Mouse (Mus musculus): Measurements from ENCODE around the gene Gabrb1. TPM values are rescaled to one million over a fixed set of nuclear protein-coding genes. Genes with fewer than 3 reads are reported as not detected.

Gene Gabrb1
- polyA plus RNA-seq, 1 experiment from 2014 or later: 0.89 TPM

DNA sequence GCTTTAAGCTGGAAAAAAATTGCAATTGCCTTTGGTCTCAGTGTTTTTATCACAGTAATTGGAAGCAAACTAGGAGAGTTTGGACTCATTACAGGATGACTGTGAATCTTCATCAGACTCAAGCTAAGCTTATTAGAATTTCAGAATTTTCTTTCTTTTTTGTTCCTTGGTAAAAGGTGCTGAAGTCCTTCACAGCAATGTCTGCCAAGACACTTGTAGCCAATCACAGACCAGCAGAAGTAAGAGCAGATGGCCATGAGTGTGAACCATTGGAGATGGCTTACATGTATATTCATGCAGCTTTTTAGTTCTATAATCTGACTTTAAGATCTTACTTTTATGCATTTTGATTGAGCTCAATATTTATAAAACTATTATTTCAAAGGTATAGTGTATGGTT, 184.3 kb downstream of the Gabrb1 start:
- no peak overlapping the region for H3K27ac ChIP-seq (replicated peaks in 1 of 2; ENCODE audit: control insufficient read depth in 1 of 2, insufficient read depth in 1 of 2, low read depth in 2 of 2, low read length in 2 of 2)
- no peaks in the 10 kb centered on the region for H3K27me3 ChIP-seq (ENCODE audit: control insufficient read depth, insufficient read depth, low read length)
- no peaks in the 10 kb centered on the region for H3K4me1 ChIP-seq (ENCODE audit: control insufficient read depth in 2 of 2, insufficient read depth in 2 of 2, low read length in 2 of 2)
- no peaks in the 10 kb centered on the region for H3K36me3 ChIP-seq (ENCODE audit: control insufficient read depth, insufficient read depth, low read length)
- no peak overlapping the region for H3K4me2 ChIP-seq (ENCODE audit: low read length)
- ATAC-seq (ENCODE audit: insufficient number of reproducible peaks, insufficient read depth, low FRiP score, low read depth): no peak
- H3K9ac ChIP-seq (ENCODE audit: low read length): no peak overlapping the region
- no peak overlapping the region for H3K4me3 ChIP-seq (ENCODE audit: control insufficient read depth in 1 of 2, insufficient read depth in 1 of 2, low read depth in 1 of 2, low read length in 2 of 2)
- H3K9me3 ChIP-seq (ENCODE audit: control insufficient read depth, low read length): no peaks in the 10 kb centered on the region

DNA sequence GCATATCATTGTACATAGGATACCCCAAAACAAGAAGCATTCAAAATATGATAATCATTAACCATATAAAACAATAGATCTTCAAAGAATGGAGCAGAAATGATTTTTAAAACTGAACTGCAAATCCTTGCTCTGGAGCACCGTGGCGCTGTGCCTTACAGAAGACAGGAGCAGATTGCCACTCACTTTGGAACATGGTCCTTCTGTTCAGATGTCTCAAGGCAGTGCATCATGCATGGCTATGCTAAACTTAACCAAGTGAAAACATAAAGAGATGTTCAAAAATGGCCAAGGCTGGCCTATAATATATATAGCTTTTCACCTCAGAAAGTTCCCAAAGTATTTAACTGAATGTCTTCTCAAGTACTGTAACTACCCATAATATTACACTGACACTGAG, 240.3 kb downstream of the Gabrb1 start:
- H3K4me2 ChIP-seq (ENCODE audit: low read length): no peak overlapping the region
- no peak for ATAC-seq (ENCODE audit: insufficient number of reproducible peaks, insufficient read depth, low FRiP score, low read depth)
- H3K27me3 ChIP-seq (ENCODE audit: control insufficient read depth, insufficient read depth, low read length): no peaks in the 10 kb centered on the region
- H3K4me3 ChIP-seq (ENCODE audit: control insufficient read depth in 1 of 2, insufficient read depth in 1 of 2, low read depth in 1 of 2, low read length in 2 of 2): no peak overlapping the region
- H3K9me3 ChIP-seq (ENCODE audit: control insufficient read depth, low read length): no peaks in the 10 kb centered on the region
- no peaks in the 10 kb centered on the region for H3K36me3 ChIP-seq (ENCODE audit: control insufficient read depth, insufficient read depth, low read length)
- H3K27ac ChIP-seq (replicated peaks in 1 of 2; ENCODE audit: control insufficient read depth in 1 of 2, insufficient read depth in 1 of 2, low read depth in 2 of 2, low read length in 2 of 2): no peak overlapping the region
- H3K9ac ChIP-seq (ENCODE audit: low read length): no peak overlapping the region
- 88% methylated on average over 2 of the region's 2 CpGs for WGBS
- no peaks in the 10 kb centered on the region for H3K4me1 ChIP-seq (ENCODE audit: control insufficient read depth in 2 of 2, insufficient read depth in 2 of 2, low read length in 2 of 2)

DNA sequence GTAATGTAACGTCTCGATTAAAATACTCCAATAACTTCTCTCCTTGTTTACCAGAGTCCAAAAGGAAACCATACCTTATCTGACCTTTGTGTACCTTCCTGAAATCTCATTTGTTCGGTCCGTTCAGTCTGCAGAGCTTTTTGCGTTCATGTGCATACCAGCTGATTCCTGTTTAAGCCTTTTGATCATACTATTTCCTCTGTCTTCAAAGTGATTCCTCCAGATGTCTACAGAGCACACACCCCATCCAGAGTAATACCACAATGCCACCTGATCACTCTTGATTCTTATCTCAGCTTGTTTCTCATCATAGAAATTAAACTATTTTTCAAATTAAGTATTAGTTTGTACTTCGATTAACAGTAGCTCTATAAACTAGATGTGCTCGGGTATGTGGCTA, 245.5 kb downstream of the Gabrb1 start:
- H3K4me2 ChIP-seq (ENCODE audit: low read length): no peak overlapping the region
- no peaks in the 10 kb centered on the region for H3K9me3 ChIP-seq (ENCODE audit: control insufficient read depth, low read length)
- ATAC-seq (ENCODE audit: insufficient number of reproducible peaks, insufficient read depth, low FRiP score, low read depth): no peak
- 81% methylated on average over 7 of the region's 7 CpGs for WGBS
- no peak overlapping the region for H3K27ac ChIP-seq (replicated peaks in 1 of 2; ENCODE audit: control insufficient read depth in 1 of 2, insufficient read depth in 1 of 2, low read depth in 2 of 2, low read length in 2 of 2)
- H3K4me1 ChIP-seq (ENCODE audit: control insufficient read depth in 2 of 2, insufficient read depth in 2 of 2, low read length in 2 of 2): no peaks in the 10 kb centered on the region
- no peaks in the 10 kb centered on the region for H3K27me3 ChIP-seq (ENCODE audit: control insufficient read depth, insufficient read depth, low read length)
- no peak overlapping the region for H3K9ac ChIP-seq (ENCODE audit: low read length)
- H3K36me3 ChIP-seq (ENCODE audit: control insufficient read depth, insufficient read depth, low read length): no peaks in the 10 kb centered on the region
- H3K4me3 ChIP-seq (ENCODE audit: control insufficient read depth in 1 of 2, insufficient read depth in 1 of 2, low read depth in 1 of 2, low read length in 2 of 2): no peak overlapping the region

DNA sequence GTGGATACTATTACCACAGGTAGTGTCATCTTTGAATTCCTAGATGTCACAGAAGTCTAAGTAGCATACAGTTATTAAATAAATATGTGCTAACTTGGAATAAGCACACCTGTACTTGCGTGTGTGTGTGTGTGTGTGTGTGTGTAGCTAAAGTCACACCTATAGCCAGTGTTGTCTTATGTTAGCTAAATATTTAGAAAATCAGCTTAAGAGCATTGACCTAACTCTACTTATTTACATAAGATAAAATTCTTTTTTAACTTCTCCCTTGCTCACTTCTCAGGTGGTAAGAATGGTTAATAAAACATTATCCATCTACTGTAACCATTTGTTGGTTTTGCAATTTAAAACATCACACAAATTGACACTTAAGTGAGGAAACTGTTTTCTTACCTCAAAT, 256.1 kb downstream of the Gabrb1 start:
- H3K36me3 ChIP-seq (ENCODE audit: control insufficient read depth, insufficient read depth, low read length): no peaks in the 10 kb centered on the region
- no peak overlapping the region for H3K9ac ChIP-seq (ENCODE audit: low read length)
- no peaks in the 10 kb centered on the region for H3K27me3 ChIP-seq (ENCODE audit: control insufficient read depth, insufficient read depth, low read length)
- no peak overlapping the region for H3K27ac ChIP-seq (replicated peaks in 1 of 2; ENCODE audit: control insufficient read depth in 1 of 2, insufficient read depth in 1 of 2, low read depth in 2 of 2, low read length in 2 of 2)
- 45% methylated on average over 1 of the region's 1 CpGs for WGBS
- no peaks in the 10 kb centered on the region for H3K9me3 ChIP-seq (ENCODE audit: control insufficient read depth, low read length)
- no peaks in the 10 kb centered on the region for H3K4me1 ChIP-seq (ENCODE audit: control insufficient read depth in 2 of 2, insufficient read depth in 2 of 2, low read length in 2 of 2)
- H3K4me3 ChIP-seq (ENCODE audit: control insufficient read depth in 1 of 2, insufficient read depth in 1 of 2, low read depth in 1 of 2, low read length in 2 of 2): no peak overlapping the region
- ATAC-seq (ENCODE audit: insufficient number of reproducible peaks, insufficient read depth, low FRiP score, low read depth): no peak
- H3K4me2 ChIP-seq (ENCODE audit: low read length): no peak overlapping the region

DNA sequence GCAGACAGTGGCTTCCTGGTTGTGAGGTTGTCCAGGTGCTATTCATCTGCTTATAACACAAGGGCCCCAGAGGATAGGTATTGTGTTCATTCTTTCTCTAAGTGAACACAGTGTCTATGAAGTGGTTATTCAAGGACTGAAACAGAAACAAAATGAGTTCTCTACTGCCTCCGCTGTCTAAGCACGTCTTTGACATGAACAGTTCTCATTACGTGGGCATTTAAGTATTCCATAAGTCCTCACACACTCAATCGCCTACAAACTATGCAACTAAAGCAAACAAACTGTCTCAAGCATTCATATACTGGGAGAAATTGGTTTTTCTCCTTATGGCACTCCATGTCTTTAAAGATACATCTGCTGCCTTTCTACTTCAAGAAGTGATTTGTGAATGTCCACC, 257.8 kb downstream of the Gabrb1 start:
- Histone ChIP-seq H3K4me3 (ENCODE audit: control insufficient read depth in 1 of 2, insufficient read depth in 1 of 2, low read depth in 1 of 2, low read length in 2 of 2) (no peak overlapping the region), H3K4me2 (ENCODE audit: low read length) (no peak overlapping the region), H3K27me3 (ENCODE audit: control insufficient read depth, insufficient read depth, low read length) (no peaks in the 10 kb centered on the region), H3K9ac (ENCODE audit: low read length) (no peak overlapping the region), H3K36me3 (ENCODE audit: control insufficient read depth, insufficient read depth, low read length) (no peaks in the 10 kb centered on the region), H3K27ac (replicated peaks in 1 of 2; ENCODE audit: control insufficient read depth in 1 of 2, insufficient read depth in 1 of 2, low read depth in 2 of 2, low read length in 2 of 2) (no peak overlapping the region), H3K4me1 (ENCODE audit: control insufficient read depth in 2 of 2, insufficient read depth in 2 of 2, low read length in 2 of 2) (no peaks in the 10 kb centered on the region), H3K9me3 (ENCODE audit: control insufficient read depth, low read length) (no peaks in the 10 kb centered on the region)
- ATAC-seq (ENCODE audit: insufficient number of reproducible peaks, insufficient read depth, low FRiP score, low read depth): no peak
- 74% methylated on average over 4 of the region's 4 CpGs for WGBS

DNA sequence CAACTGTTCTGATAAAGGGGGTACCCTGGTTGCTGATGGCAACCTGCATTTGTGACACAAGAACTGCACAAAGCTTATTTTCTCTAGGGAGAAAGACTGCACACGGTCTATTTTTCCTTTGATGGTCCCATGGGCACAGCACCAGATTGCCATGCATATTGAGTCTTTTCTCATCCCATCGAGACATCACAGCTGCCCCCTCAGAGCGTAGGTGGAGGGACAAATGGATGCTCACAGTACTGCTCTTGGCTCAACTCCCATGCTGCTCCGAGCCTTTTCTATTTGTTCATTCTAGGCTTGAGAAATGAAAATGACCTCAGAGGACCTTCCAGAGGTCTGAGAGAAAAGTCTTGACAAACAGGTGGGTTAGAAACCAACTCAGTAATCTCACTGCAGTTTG, 259.3 kb downstream of the Gabrb1 start:
- Histone ChIP-seq H3K4me2 (ENCODE audit: low read length) (no peak overlapping the region), H3K4me1 (ENCODE audit: control insufficient read depth in 2 of 2, insufficient read depth in 2 of 2, low read length in 2 of 2) (no peaks in the 10 kb centered on the region), H3K27me3 (ENCODE audit: control insufficient read depth, insufficient read depth, low read length) (no peaks in the 10 kb centered on the region), H3K9ac (ENCODE audit: low read length) (no peak overlapping the region), H3K27ac (replicated peaks in 1 of 2; ENCODE audit: control insufficient read depth in 1 of 2, insufficient read depth in 1 of 2, low read depth in 2 of 2, low read length in 2 of 2) (no peak overlapping the region), H3K36me3 (ENCODE audit: control insufficient read depth, insufficient read depth, low read length) (no peaks in the 10 kb centered on the region), H3K4me3 (ENCODE audit: control insufficient read depth in 1 of 2, insufficient read depth in 1 of 2, low read depth in 1 of 2, low read length in 2 of 2) (no peak overlapping the region), H3K9me3 (ENCODE audit: control insufficient read depth, low read length) (no peaks in the 10 kb centered on the region)
- no peak for ATAC-seq (ENCODE audit: insufficient number of reproducible peaks, insufficient read depth, low FRiP score, low read depth)
- 72% methylated on average over 4 of the region's 4 CpGs for WGBS

DNA sequence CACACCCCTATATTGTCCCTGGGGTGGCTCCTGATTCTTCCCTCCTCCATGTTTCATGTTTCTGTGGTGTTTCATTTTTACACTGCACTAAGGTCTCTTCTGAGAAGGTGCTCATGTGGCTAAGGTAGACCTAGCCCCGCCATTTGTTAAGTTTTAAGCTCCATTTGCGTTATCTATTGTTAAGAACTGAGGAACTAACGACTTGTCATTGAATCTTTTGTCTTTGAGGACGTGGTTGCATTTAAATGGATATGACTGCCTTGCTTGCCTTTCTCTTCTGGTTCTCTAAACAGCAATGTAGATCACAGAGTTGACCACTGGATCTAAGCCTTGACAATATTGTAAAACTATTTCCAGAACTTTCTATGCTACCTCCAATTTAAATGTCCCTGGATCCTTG, 265.7 kb downstream of the Gabrb1 start:
- no peak overlapping the region for H3K9ac ChIP-seq (ENCODE audit: low read length)
- WGBS: 63% methylated on average over 4 of the region's 4 CpGs
- ATAC-seq (ENCODE audit: insufficient number of reproducible peaks, insufficient read depth, low FRiP score, low read depth): no peak

DNA sequence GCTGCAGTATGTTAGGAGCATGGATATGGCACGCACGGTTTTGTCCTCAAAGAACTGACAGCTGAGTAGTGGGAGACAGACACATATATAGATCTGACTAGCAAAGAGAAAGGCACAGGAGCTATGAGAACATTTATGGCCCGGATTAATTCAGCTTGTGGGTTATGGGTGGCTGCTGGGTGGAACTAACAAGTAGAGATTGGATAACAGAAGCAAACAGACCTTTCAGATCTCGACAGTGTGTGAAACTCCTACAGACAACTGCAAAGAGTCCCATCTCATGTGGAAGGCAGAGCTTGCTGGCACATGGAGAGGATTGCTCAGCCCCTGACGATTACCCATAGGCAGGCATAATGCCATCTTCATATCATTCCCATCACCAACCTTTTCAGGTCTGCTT, 268.4 kb downstream of the Gabrb1 start:
- Histone ChIP-seq H3K4me1 (ENCODE audit: control insufficient read depth in 2 of 2, insufficient read depth in 2 of 2, low read length in 2 of 2) (no peaks in the 10 kb centered on the region), H3K27ac (replicated peaks in 1 of 2; ENCODE audit: control insufficient read depth in 1 of 2, insufficient read depth in 1 of 2, low read depth in 2 of 2, low read length in 2 of 2) (no peak overlapping the region), H3K36me3 (ENCODE audit: control insufficient read depth, insufficient read depth, low read length) (no peaks in the 10 kb centered on the region), H3K9me3 (ENCODE audit: control insufficient read depth, low read length) (no peaks in the 10 kb centered on the region), H3K27me3 (ENCODE audit: control insufficient read depth, insufficient read depth, low read length) (no peaks in the 10 kb centered on the region), H3K4me3 (ENCODE audit: control insufficient read depth in 1 of 2, insufficient read depth in 1 of 2, low read depth in 1 of 2, low read length in 2 of 2) (no peak overlapping the region), H3K9ac (ENCODE audit: low read length) (no peak overlapping the region), H3K4me2 (ENCODE audit: low read length) (no peak overlapping the region)
- no peak for ATAC-seq (ENCODE audit: insufficient number of reproducible peaks, insufficient read depth, low FRiP score, low read depth)
- 66% methylated on average over 5 of the region's 5 CpGs for WGBS

More for the DNA sequence above, 265.7 kb downstream of the Gabrb1 start:
- no peaks in the 10 kb centered on the region for H3K36me3 ChIP-seq (ENCODE audit: control insufficient read depth, insufficient read depth, low read length)
- no peaks in the 10 kb centered on the region for H3K27me3 ChIP-seq (ENCODE audit: control insufficient read depth, insufficient read depth, low read length)
- H3K4me3 ChIP-seq (ENCODE audit: control insufficient read depth in 1 of 2, insufficient read depth in 1 of 2, low read depth in 1 of 2, low read length in 2 of 2): no peak overlapping the region
- H3K9me3 ChIP-seq (ENCODE audit: control insufficient read depth, low read length): no peaks in the 10 kb centered on the region
- H3K4me2 ChIP-seq (ENCODE audit: low read length): no peak overlapping the region
- H3K27ac ChIP-seq (replicated peaks in 1 of 2; ENCODE audit: control insufficient read depth in 1 of 2, insufficient read depth in 1 of 2, low read depth in 2 of 2, low read length in 2 of 2): no peak overlapping the region
- no peaks in the 10 kb centered on the region for H3K4me1 ChIP-seq (ENCODE audit: control insufficient read depth in 2 of 2, insufficient read depth in 2 of 2, low read length in 2 of 2)
